Mouse (Mus musculus) activated CD4-positive, CD25-positive, alpha-beta regulatory T cell, adult 4 months (primary cell): ENCODE measurements around the gene Tceal1. TPM values are rescaled to one million over a fixed set of nuclear protein-coding genes. Genes with fewer than 3 reads are reported as not detected.
"Not testable (repeated sequence)": the region's sequence is repeated elsewhere in the genome, so short reads cannot be mapped to it uniquely, and the experiment has no call there.

Source experiments
- ATAC-seq: one replicate; pipeline ENCODE4 v1.8.0; 2017
- polyA plus RNA-seq, 2 experiments: library from polyadenylated mRNA; unstranded; fragments of 100-300 nt; shearing (Covaris generic); gene quantifications; one replicate each; pipeline ENCODE4 v1.2.1; 2017

The Tceal1 gene
- not detected for polyA plus RNA-seq

GRCm38 (mm10) chrX:136707446-136708167, at the start of gene Tceal1:
Tceal1 (plus strand) TSS chrX:136707982.
- ATAC-seq: no peak

- ATAC-seq: no peak
Measured at GRCm38 (mm10) chrX:136666281-136666706, 41.5 kb upstream of the Tceal1 start.

GRCm38 (mm10) chrX:136666762-136667464, 40.9 kb upstream of the Tceal1 start:
- ATAC-seq: not testable (repeated sequence)

- ATAC-seq: no peak
Measured at GRCm38 (mm10) chrX:136668794-136669193, 39.0 kb upstream of the Tceal1 start.

- ATAC-seq: no peak
Measured at GRCm38 (mm10) chrX:136680989-136681388, 26.8 kb upstream of the Tceal1 start.

- ATAC-seq: not testable (repeated sequence)
Measured at GRCm38 (mm10) chrX:136691606-136692293, 16.0 kb upstream of the Tceal1 start.

DNA sequence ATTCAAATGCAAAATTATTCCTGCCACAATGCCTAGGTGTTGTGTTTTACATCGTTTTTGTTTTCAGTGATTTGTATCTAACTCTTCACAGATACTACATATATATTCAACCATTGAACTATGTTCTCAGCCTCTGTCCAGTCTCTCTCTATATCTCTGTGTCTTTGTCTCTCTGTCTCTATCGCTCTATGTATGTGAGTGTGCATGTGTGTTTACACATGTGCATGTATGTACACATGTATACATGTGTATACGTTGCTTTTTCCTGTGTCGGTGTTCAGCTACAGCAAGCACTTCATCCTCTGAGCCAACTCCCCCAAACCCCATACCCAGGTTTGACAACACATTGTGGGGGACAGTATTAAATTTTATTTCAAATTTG, 15.5 kb upstream of the Tceal1 start:
- no peak for ATAC-seq

DNA sequence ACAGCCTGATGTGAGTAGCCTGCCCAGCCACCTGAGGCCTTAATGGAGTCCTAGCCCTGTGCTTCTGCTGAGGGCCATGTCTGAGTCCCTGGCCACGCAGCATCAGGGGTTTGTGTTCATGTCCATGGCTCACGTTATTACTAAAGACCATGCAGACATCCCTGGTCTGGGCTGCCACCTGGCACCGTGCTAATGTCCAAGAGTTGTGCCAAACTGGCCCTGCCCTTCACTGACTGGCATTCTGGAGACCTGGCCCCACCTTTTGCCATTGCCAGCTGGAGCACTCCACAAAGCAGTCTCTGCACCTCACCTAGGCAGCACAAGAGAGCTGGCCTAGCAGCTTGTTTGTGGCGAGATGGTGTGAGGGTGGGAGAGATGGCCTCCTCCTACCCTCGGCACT, 14.6 kb upstream of the Tceal1 start:
- ATAC-seq: no peak

DNA sequence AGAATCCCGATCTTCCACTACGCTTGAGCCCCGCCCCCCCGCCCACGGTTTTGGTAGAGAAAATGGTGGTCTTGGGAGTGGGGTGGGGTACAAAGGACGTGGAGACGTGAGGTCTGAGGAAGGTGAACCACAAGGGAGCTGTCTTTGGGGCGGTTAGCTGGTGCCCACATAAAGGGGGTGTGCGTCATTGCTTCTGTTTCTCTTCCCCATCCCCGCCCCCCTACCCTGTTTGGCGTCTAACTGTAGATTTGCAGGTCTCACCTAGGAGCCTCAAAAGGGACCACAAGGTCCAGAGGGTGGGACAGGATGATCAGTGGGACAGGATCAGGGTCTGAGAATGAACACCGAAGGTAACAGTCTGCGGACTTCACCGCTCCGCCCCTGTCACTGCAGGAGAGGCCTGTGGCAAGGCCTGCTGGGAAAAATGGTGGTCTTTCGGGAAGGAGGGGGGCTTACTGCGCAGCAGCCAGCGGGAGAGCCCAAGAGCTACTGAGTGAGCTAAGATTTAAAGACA, 443 bp downstream of the Tceal1 start:
- peak; percentile 46 for ATAC-seq

- no peak for ATAC-seq
Measured at GRCm38 (mm10) chrX:136708782-136709181, 1.0 kb downstream of the Tceal1 start.

DNA sequence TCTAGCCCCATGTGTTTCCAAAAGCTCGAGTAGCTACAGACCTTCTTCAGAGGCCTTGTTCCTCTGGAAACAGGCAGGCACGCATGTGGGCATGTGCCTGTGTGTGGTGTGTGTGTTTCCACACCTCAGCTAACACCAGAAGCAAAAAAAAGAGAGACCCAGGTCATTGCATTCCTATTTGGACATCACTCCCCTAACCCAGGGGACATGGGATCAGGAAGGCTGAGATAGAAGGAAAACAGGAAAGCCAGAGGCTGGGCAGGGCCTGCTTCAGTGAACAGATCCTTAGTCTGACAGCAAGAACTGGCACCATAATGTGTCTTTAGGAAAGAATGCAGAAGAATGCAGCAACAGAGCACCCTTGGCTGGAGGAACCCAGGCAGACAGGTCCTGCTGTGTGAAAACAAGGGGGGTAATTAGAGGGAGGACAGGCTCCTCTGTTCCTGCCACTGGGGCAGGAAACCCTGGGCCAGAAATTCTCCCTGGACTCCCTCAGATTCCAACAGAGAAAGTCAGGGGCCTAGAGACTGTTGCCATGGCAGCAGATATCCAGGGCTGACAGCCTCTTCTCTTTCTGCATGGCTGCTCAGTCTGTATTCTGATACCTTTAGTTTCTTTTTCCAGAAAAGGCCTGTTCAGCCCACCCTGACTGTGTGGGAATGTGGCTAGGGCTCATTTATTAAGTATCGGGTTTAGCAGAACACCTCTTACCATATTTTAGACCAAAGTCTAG, 7.1 kb downstream of the Tceal1 start:
- not testable (repeated sequence) for ATAC-seq

DNA sequence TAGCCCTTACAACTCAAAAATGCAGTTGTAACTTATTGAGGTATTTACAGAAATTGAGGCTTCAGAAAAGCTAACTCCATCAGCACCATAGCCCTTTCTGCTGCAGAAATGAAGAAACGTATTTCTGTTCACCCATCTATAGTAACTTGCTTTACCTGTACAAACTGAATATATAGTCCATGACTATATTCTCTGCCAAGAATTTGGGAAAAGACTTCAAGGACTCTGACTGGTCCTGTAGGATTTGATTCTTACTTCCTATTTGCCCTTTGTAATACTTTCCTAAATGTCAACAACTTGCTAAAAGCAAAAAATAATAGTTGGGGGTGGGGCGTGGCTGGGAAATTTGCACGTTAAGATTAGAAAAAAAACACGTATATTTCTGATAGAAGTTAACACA, 24.2 kb downstream of the Tceal1 start:
- no peak for ATAC-seq

GRCm38 (mm10) chrX:136740087-136740790, 32.5 kb downstream of the Tceal1 start:
- ATAC-seq: no peak

GRCm38 (mm10) chrX:136740791-136741650, 33.2 kb downstream of the Tceal1 start:
- ATAC-seq: peak; percentile 86

- peak; percentile 29 for ATAC-seq
Measured at GRCm38 (mm10) chrX:136741651-136742201, 33.9 kb downstream of the Tceal1 start.

GRCm38 (mm10) chrX:136742241-136742640, 34.5 kb downstream of the Tceal1 start:
- no peak for ATAC-seq

DNA sequence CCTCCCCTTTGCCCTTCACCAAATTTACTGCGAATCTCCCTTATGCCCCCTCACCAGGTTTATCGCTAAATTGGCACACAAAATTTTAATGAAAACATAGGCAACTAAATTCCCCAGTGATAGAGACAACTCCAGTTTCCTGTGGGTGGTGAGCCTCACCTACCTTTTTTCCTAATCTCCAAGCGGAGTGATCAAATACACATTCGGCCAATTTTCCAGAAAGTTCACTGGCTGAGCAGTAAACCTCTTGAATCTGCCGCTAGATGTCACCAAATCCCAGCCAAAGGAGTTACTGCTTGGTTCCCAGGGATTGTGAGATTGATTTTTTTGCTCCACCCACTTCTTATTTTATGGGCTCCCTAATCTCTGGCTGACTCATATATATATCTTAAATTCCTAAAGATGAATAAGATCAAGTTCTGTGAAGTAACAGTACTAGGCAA, 34.9 kb downstream of the Tceal1 start:
- ATAC-seq: no peak

DNA sequence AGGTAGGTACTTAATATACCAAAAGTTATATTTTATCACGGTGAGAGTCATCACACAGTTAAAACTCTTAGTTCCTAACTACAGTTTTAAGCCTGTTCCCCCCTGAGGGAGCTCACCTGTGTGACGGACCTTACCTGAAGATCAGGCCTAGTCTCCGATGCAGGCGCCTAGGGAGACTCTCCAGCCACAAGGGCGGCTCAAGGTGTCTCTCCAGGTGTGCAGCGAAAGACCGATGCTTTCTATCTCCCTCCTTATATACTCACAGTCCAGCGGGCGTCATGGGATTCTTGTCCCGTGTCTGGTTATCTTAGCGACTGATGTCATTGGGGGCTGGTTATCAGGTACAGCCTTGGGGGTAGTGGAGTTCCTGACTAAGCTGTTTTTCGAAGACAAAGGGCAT, 35.7 kb downstream of the Tceal1 start, which contains the start of gene Morf4l2:
TSS of gene Morf4l2 (minus strand) at position 232 of the 400 bp plus-strand sequence.
- no peak for ATAC-seq

GRCm38 (mm10) chrX:136744663-136745062, 36.9 kb downstream of the Tceal1 start:
- no peak for ATAC-seq

DNA sequence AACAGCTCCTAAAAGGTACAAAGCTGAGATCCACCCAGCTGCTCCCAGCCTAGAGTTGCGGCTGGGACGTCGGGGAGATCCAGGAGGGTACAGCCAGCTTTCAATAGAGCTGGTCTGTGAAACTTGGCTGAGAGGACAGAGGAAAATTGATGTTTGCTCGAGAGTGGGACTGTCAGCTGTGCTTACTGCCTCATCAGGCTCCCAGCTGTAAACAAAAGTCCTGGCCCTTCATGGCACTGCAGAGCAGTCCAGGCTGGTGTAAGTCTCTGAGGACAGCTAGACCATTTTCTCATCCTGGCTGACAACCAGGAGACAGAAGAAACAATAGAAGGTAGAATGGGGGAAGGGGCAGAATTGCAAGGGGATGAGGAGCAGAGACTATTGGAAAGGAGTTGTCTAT, 41.5 kb downstream of the Tceal1 start:
- no peak for ATAC-seq
